Mouse (Mus musculus): ENCODE data around the gene Tfam.

GRCm38 (mm10) chr10:71198676-71199075 is 39.4 kb downstream of the Tfam start:
- TF ChIP-seq POLR2A (IDR thresholded peaks at IDR 0.05; ENCODE audit: extremely low read depth, insufficient read depth, low read length) (no peak), CTCF (IDR thresholded peaks at IDR 0.05; ENCODE audit: low read depth, low read length) (no peak)

All from liver, adult 2 months (tissue).